Comparison of ENCODE assay signal across 11 mouse cellular contexts in genomic region chr2:5314530-5315166, GRCm38 (mm10).
DNase-seq lines count a peak whose midpoint lies in the region; ATAC-seq and TF ChIP-seq lines count a peak whose summit lies in the region.
"Had no signal": no experiment of that assay in that cellular context is flagged by ENCODE, and none has a peak within 500 bp of the region (broad histone marks: within the 10 kb centered on the region; RNA-seq: fewer than 3 reads in every experiment).

No protein-coding gene starts in this region.

- 0 out of 2 replicates have a peak, but pooled peaks cover 3% of the 10 kb centered on the region for H3K4me1 ChIP-seq in kidney, adult 2 months (ENCODE audit: control insufficient read depth, insufficient read depth, low read length)
- peaks cover 12% of the 10 kb centered on the region for H3K4me1 ChIP-seq in kidney, embryonic 14.5 days (ENCODE audit: control insufficient read depth, insufficient read depth, low read length)
- peaks cover 14% of the 10 kb centered on the region for H3K4me1 ChIP-seq in forebrain, embryonic 12.5 days
- H3K4me1 ChIP-seq in limb, embryonic 13.5 days: peaks cover 13% of the 10 kb centered on the region
- no peaks in the 10 kb centered on the region for H3K4me1 ChIP-seq in heart, embryonic 11.5 days (ENCODE audit: control insufficient read depth, insufficient read depth, low read length)

- TF ChIP-seq POLR2A in kidney, adult 2 months (IDR thresholded peaks at IDR 0.05; ENCODE audit: low read depth, low read length): no peak

- H3K4me2 ChIP-seq in kidney, embryonic 14.5 days (replicated peaks; ENCODE audit: low read depth, low read length): no peak overlapping the region
- H3K4me2 ChIP-seq in forebrain, embryonic 12.5 days: no peak overlapping the region
- no peak overlapping the region for H3K4me2 ChIP-seq in limb, embryonic 13.5 days (replicated peaks)
- H3K4me2 ChIP-seq in heart, embryonic 11.5 days: no peak overlapping the region
- H3K4me2 ChIP-seq: limb, embryonic 15.5 days had no signal

- no peak overlapping the region for H3K9ac ChIP-seq in kidney, embryonic 14.5 days (ENCODE audit: low read depth, low read length)
- no peak overlapping the region for H3K9ac ChIP-seq in forebrain, embryonic 12.5 days
- H3K9ac ChIP-seq in limb, embryonic 13.5 days: no peak overlapping the region
- H3K9ac ChIP-seq in heart, embryonic 11.5 days (ENCODE audit: low read depth, low read length): no peak overlapping the region
- H3K9ac ChIP-seq: limb, embryonic 15.5 days had no signal

- no peaks in the 10 kb centered on the region for H3K27me3 ChIP-seq in kidney, adult 2 months (replicated peaks; ENCODE audit: control insufficient read depth, insufficient read depth, low read length)
- H3K27me3 ChIP-seq in kidney, embryonic 14.5 days (ENCODE audit: control insufficient read depth, insufficient read depth, low read length): no peaks in the 10 kb centered on the region
- peaks cover 25% of the 10 kb centered on the region for H3K27me3 ChIP-seq in forebrain, embryonic 12.5 days
- H3K27me3 ChIP-seq in limb, embryonic 13.5 days: no peaks in the 10 kb centered on the region
- no peaks in the 10 kb centered on the region for H3K27me3 ChIP-seq in heart, embryonic 11.5 days (ENCODE audit: control insufficient read depth, insufficient read depth, low read length)
- H3K27me3 ChIP-seq: limb, embryonic 15.5 days had no signal

- peak; percentile 18 for DNase-seq in kidney, adult 2 months
- peak; percentile 78 for DNase-seq in retina, postnatal 1 day
- DNase-seq in heart, postnatal 14 days: no peak
- no peak for DNase-seq in urinary bladder, postnatal 25 days (ENCODE audit: low spot score)
- DNase-seq: gastrocnemius, adult 2 months; heart, postnatal 4 days had no signal

- H3K9me3 ChIP-seq in kidney, embryonic 14.5 days (ENCODE audit: control insufficient read depth, low read length): no peaks in the 10 kb centered on the region
- H3K9me3 ChIP-seq in forebrain, embryonic 12.5 days: no peaks in the 10 kb centered on the region
- no peaks in the 10 kb centered on the region for H3K9me3 ChIP-seq in limb, embryonic 13.5 days
- no peaks in the 10 kb centered on the region for H3K9me3 ChIP-seq in heart, embryonic 11.5 days (replicated peaks; ENCODE audit: control insufficient read depth, low read length)
- H3K9me3 ChIP-seq: limb, embryonic 15.5 days had no signal

- H3K36me3 ChIP-seq in kidney, adult 2 months (ENCODE audit: control insufficient read depth, insufficient read depth, low read length): no peaks in the 10 kb centered on the region
- H3K36me3 ChIP-seq in kidney, embryonic 14.5 days (ENCODE audit: control insufficient read depth, insufficient read depth, low read length): no peaks in the 10 kb centered on the region
- H3K36me3 ChIP-seq in forebrain, embryonic 12.5 days (replicated peaks): no peaks in the 10 kb centered on the region
- no peaks in the 10 kb centered on the region for H3K36me3 ChIP-seq in limb, embryonic 13.5 days
- no peaks in the 10 kb centered on the region for H3K36me3 ChIP-seq in heart, embryonic 11.5 days (ENCODE audit: control insufficient read depth, insufficient read depth, low read length)
- H3K36me3 ChIP-seq: limb, embryonic 15.5 days had no signal

- TF ChIP-seq CTCF in kidney, adult 2 months (conservative IDR thresholded peaks at IDR 0.05; ENCODE audit: insufficient read depth, insufficient read length, low read depth, low read length): no peak

- WGBS in kidney, adult 2 months: 39% methylated on average over 9 of the region's 9 CpGs
- WGBS in kidney, embryonic 14.5 days: 40% methylated on average over 9 of the region's 9 CpGs
- WGBS in forebrain, embryonic 12.5 days: 8% methylated on average over 9 of the region's 9 CpGs
- WGBS in limb, embryonic 13.5 days: 32% methylated on average over 9 of the region's 9 CpGs
- 42% methylated on average over 9 of the region's 9 CpGs for WGBS in heart, embryonic 11.5 days (ENCODE audit: insufficient replicate concordance)

- H3K4me3 ChIP-seq in kidney, adult 2 months (ENCODE audit: insufficient read depth, low read depth, low read length): no peak overlapping the region
- H3K4me3 ChIP-seq in kidney, embryonic 14.5 days (ENCODE audit: low read length): no peak overlapping the region
- H3K4me3 ChIP-seq in forebrain, embryonic 12.5 days (replicated peaks): no peak overlapping the region
- no peak overlapping the region for H3K4me3 ChIP-seq in limb, embryonic 13.5 days
- H3K4me3 ChIP-seq in heart, embryonic 11.5 days (ENCODE audit: low read depth, low read length): no peak overlapping the region
- H3K4me3 ChIP-seq: gastrocnemius, adult 2 months; limb, embryonic 15.5 days had no signal

- intact Hi-C loops in heart, postnatal 14 days (cut with DNase I): no loop called here

- H3K27ac ChIP-seq in kidney, adult 2 months (ENCODE audit: insufficient read depth, low read depth, low read length): no peak overlapping the region
- H3K27ac ChIP-seq in kidney, embryonic 14.5 days (ENCODE audit: low read depth, low read length): no peak overlapping the region; the same call in 1 of the 2 replicates
- H3K27ac ChIP-seq in forebrain, embryonic 12.5 days: peak overlapping the region; percentile 21; the same call in 1 of the 2 replicates
- H3K27ac ChIP-seq in limb, embryonic 13.5 days: no peak overlapping the region
- H3K27ac ChIP-seq in heart, embryonic 11.5 days (ENCODE audit: low read depth, low read length): no peak overlapping the region
- H3K27ac ChIP-seq: gastrocnemius, adult 2 months; limb, embryonic 15.5 days had no signal

- ATAC-seq in kidney, embryonic 14.5 days (ENCODE audit: low FRiP score, low TSS enrichment): no peak; the same call in 1 of the 2 replicates
- peak; percentile 88 for ATAC-seq in forebrain, embryonic 12.5 days (ENCODE audit: low FRiP score)
- peak; percentile 44; the same call in 1 of the 2 replicates for ATAC-seq in limb, embryonic 13.5 days (ENCODE audit: low FRiP score, low read depth)
- no peak for ATAC-seq in heart, embryonic 11.5 days (replicated peaks; ENCODE audit: insufficient number of reproducible peaks, low FRiP score, low TSS enrichment)

Comparison
In these comparisons a context has a peak if more than half of its experiments do, and no peak if none do; other contexts are left out.
1. DNase-seq: peak in kidney, adult 2 months (single experiment) and retina, postnatal 1 day (single experiment); none in heart, postnatal 14 days (0 of 2) and urinary bladder, postnatal 25 days (single experiment).
2. ATAC-seq: peak in forebrain, embryonic 12.5 days (single experiment) and limb, embryonic 13.5 days (single experiment); none in kidney, embryonic 14.5 days (single experiment) and heart, embryonic 11.5 days (single experiment).